Mouse (Mus musculus): ENCODE results near the gene Dmrtc1b.
"Not testable (repeated sequence)": the region's sequence is repeated elsewhere in the genome, so short reads cannot be mapped to it uniquely, and the experiment has no call there.

Dmrtc1b gene

GRCm38 (mm10) chrX:102707535-102707934, at the start of gene Dmrtc1b, which contains the start of gene Gm9112:
Dmrtc1b (plus strand) TSS chrX:102707865.
Gm9112 (minus strand) TSS chrX:102707635.
- DNase-seq, result not testable (repeated sequence)

GRCm38 (mm10) chrX:102660712-102661111, 47.0 kb upstream of the Dmrtc1b start:
- peak; percentile 7 to 10 for DNase-seq

DNA sequence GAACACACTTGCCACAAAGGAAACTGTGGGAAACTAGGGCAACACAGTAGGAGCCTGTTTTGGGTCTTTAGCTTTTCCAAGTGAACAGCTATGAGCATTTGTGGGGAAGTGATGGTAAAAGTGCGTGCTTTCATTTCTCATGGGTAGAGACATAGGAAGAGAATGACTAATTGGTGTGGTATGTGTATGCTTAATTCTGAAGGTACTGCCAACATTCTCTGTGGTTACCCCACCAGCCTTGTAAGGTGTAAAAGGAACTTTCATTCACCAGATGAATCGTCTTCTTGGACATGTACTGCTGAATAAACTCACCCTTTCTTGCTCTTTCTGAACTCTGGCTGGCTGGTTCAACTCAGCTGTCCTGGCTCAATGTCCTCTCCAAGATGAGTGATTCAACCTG, 41.0 kb upstream of the Dmrtc1b start:
- DNase-seq, result no peak

- DNase-seq, result not testable (repeated sequence)
Measured at GRCm38 (mm10) chrX:102684706-102685105, 23.0 kb upstream of the Dmrtc1b start.

- DNase-seq, result not testable (repeated sequence)
Measured at GRCm38 (mm10) chrX:102686872-102687271, 20.8 kb upstream of the Dmrtc1b start, which contains the start of gene Gm3880. Gm3880 (minus strand) TSS chrX:102686972.

DNA sequence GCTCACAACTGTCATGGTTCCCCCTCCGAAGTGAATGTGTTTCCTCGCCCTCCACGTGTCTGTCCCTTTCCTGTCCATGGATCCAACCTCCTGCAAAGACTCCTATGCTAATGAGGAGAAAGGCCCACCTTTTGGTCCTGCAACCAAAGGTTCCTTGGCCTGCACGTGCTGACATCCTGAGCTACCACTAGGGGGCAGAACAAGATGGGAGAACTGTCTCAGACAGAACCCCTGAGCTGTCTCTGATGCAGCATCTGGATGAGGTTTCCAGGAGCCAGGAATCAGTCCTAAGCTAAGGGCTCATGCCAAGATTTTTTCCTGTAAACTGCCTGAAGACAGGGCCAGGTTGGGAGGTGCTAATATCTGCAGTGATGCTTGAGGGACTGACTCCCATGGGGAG, 18.4 kb upstream of the Dmrtc1b start:
- peak in 1 of 2 experiments; percentile 14 for DNase-seq

DNA sequence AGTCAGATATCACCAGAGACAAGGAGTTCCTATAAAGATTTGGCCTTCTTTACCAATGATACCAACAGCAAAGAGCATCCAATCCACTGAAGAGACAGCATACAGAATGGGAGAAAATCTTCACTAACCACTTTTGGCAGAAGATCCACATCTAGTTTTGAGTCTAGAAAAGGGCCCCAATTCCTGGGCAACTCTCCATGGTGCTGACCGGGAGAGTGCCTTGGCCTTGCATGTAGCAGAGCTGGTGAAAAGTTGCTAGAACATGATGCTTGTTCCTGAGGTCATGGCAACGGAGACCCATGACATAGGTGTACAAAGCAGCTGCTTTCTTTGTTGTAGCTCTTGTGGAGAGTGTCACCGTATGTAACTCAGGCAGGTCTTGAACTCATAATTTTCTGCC, 7.0 kb upstream of the Dmrtc1b start:
- not testable (repeated sequence) for DNase-seq

- DNase-seq, result not testable (repeated sequence)
Measured at GRCm38 (mm10) chrX:102724226-102724625, 16.6 kb downstream of the Dmrtc1b start.

All from lung, adult 18-20 months (tissue).